Mouse (Mus musculus): ENCODE measurements around the gene Wbp11.

Gene Wbp11

GRCm38 (mm10) chr6:136827881-136828561 is at the start of gene Wbp11:
Gene Wbp11, minus strand, starts transcription at chr6:136828233.
- DNase-seq: peak; percentile 97

- DNase-seq: no peak
These were observed 47.6 kb upstream of the Wbp11 start, which contains the start of gene Mgp for GRCm38 (mm10) chr6:136875670-136876069. Gene Mgp, minus strand, starts transcription at chr6:136875823.

- DNase-seq: no peak
These were observed 46.6 kb upstream of the Wbp11 start for GRCm38 (mm10) chr6:136874599-136874998.

GRCm38 (mm10) chr6:136868921-136869320 is 40.9 kb upstream of the Wbp11 start:
- DNase-seq: no peak

- DNase-seq: no peak
These were observed 38.1 kb upstream of the Wbp11 start for GRCm38 (mm10) chr6:136866150-136866549.

GRCm38 (mm10) chr6:136865360-136865759 is 37.3 kb upstream of the Wbp11 start:
- DNase-seq: no peak

GRCm38 (mm10) chr6:136861020-136861419 is 33.0 kb upstream of the Wbp11 start:
- no peak for DNase-seq

- no peak for DNase-seq
These were observed 30.4 kb upstream of the Wbp11 start for GRCm38 (mm10) chr6:136858420-136858819.

- DNase-seq: peak; percentile 25
These were observed 29.8 kb upstream of the Wbp11 start for GRCm38 (mm10) chr6:136857873-136858260.

GRCm38 (mm10) chr6:136857186-136857872 is 29.3 kb upstream of the Wbp11 start, which contains the start of gene Art4:
Gene Art4, minus strand, starts transcription at chr6:136857733.
- no peak for DNase-seq

- no peak for DNase-seq
These were observed 28.1 kb upstream of the Wbp11 start for GRCm38 (mm10) chr6:136856071-136856636.

- DNase-seq: no peak
These were observed 27.1 kb upstream of the Wbp11 start for GRCm38 (mm10) chr6:136855183-136855582.

GRCm38 (mm10) chr6:136854361-136854781 is 26.3 kb upstream of the Wbp11 start:
- no peak for DNase-seq

- no peak for DNase-seq
These were observed 24.7 kb upstream of the Wbp11 start for GRCm38 (mm10) chr6:136852762-136853161.

- peak; percentile 41 for DNase-seq
These were observed 24.3 kb upstream of the Wbp11 start for GRCm38 (mm10) chr6:136852348-136852747.

- no peak for DNase-seq
These were observed 22.2 kb upstream of the Wbp11 start for GRCm38 (mm10) chr6:136850267-136850666.

GRCm38 (mm10) chr6:136848971-136849370 is 20.9 kb upstream of the Wbp11 start:
- DNase-seq: no peak

- no peak for DNase-seq
These were observed 20.4 kb upstream of the Wbp11 start for GRCm38 (mm10) chr6:136848399-136848798.

GRCm38 (mm10) chr6:136847790-136848189 is 19.8 kb upstream of the Wbp11 start:
- peak; percentile 43 for DNase-seq

GRCm38 (mm10) chr6:136847267-136847666 is 19.2 kb upstream of the Wbp11 start:
- DNase-seq: no peak

GRCm38 (mm10) chr6:136845706-136846480 is 17.9 kb upstream of the Wbp11 start:
- no peak for DNase-seq

- no peak for DNase-seq
These were observed 16.9 kb upstream of the Wbp11 start for GRCm38 (mm10) chr6:136844903-136845302.

GRCm38 (mm10) chr6:136837323-136837722 is 9.3 kb upstream of the Wbp11 start:
- DNase-seq: no peak

Measured in kidney, adult 11 months (tissue).